Mouse (Mus musculus): ENCODE data around the gene 4933406M09Rik. TPM values are rescaled to one million over a fixed set of nuclear protein-coding genes. Genes with fewer than 3 reads are reported as not detected.
A peak's percentile ranks its signal among the peaks of the same experiment; 100 is the strongest.

Gene 4933406M09Rik
- polyA plus RNA-seq, 1 experiment from 2014 or later: not detected

GRCm38 (mm10) chr1:134342781-134343310 is 42.9 kb upstream of the 4933406M09Rik start:
- 72% methylated on average over 8 of the region's 8 CpGs for WGBS
- DNase-seq (ENCODE audit: low spot score) (no peak), ATAC-seq (replicated peaks; ENCODE audit: low FRiP score, low read depth) (no peak)
- no peak overlapping the region for H3K9ac ChIP-seq (ENCODE audit: low read depth, low read length)
- no peaks in the 10 kb centered on the region for H3K27me3 ChIP-seq (ENCODE audit: insufficient read depth, low read length)
- H3K27ac ChIP-seq: no peak overlapping the region
- no peak overlapping the region for H3K4me2 ChIP-seq (ENCODE audit: low read length)
- H3K36me3 ChIP-seq (ENCODE audit: insufficient read depth, low read length): peaks cover 5% of the 10 kb centered on the region
- H3K4me3 ChIP-seq (replicated peaks; ENCODE audit: low read depth, low read length): no peak overlapping the region
- no peak for TF ChIP-seq CTCF (IDR thresholded peaks at IDR 0.05; ENCODE audit: low read depth)
- no peaks in the 10 kb centered on the region for H3K9me3 ChIP-seq (replicated peaks; ENCODE audit: low read length)
- H3K4me1 ChIP-seq (replicated peaks; ENCODE audit: insufficient read depth, low read length): 0 out of 2 replicates have a peak, but pooled peaks cover 2% of the 10 kb centered on the region

DNA sequence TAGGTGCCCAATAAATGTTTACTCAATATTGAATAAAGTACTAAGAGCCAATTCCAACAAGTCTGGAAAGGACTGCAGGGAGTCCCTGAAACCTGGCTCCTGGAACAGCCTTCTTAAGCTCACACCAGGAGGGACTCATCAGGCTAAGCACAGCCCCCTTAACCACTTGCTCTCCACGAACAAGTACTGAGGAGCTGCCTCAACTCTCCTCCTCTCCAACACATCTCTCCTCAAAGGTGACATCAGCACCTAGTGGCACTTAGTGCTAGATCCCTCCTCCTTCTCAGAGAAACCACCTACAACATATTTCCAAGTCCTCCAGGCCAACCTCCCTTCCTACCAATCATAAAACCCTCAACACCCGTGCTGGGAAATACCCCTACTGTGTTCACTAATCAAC is 42.2 kb upstream of the 4933406M09Rik start:
- TF ChIP-seq CTCF (IDR thresholded peaks at IDR 0.05; ENCODE audit: low read depth): no peak
- DNase-seq (ENCODE audit: low spot score): no peak
- H3K27me3 ChIP-seq (ENCODE audit: insufficient read depth, low read length): no peaks in the 10 kb centered on the region
- H3K9me3 ChIP-seq (replicated peaks; ENCODE audit: low read length): no peaks in the 10 kb centered on the region
- 0 out of 2 replicates have a peak, but pooled peaks cover 2% of the 10 kb centered on the region for H3K4me1 ChIP-seq (replicated peaks; ENCODE audit: insufficient read depth, low read length)
- peaks cover 7% of the 10 kb centered on the region for H3K36me3 ChIP-seq (ENCODE audit: insufficient read depth, low read length)
- no peak overlapping the region for H3K27ac ChIP-seq
- ATAC-seq (replicated peaks; ENCODE audit: low FRiP score, low read depth): no peak
- peak overlapping the region; percentile 88 for H3K4me2 ChIP-seq (ENCODE audit: low read length)
- WGBS: 21% methylated on average over 2 of the region's 2 CpGs
- no peak overlapping the region for H3K9ac ChIP-seq (ENCODE audit: low read depth, low read length)
- no peak overlapping the region for H3K4me3 ChIP-seq (replicated peaks; ENCODE audit: low read depth, low read length)

GRCm38 (mm10) chr1:134344005-134344950 is 41.5 kb upstream of the 4933406M09Rik start:
- peak; percentile 95 for DNase-seq (ENCODE audit: low spot score)
- ATAC-seq (replicated peaks; ENCODE audit: low FRiP score, low read depth): peak; percentile 96
- peaks cover 7% of the 10 kb centered on the region for H3K36me3 ChIP-seq (ENCODE audit: insufficient read depth, low read length)
- H3K4me2 ChIP-seq (ENCODE audit: low read length): peak overlapping the region; percentile 88
- H3K9ac ChIP-seq (ENCODE audit: low read depth, low read length): peak overlapping the region; percentile 54
- no peak overlapping the region for H3K27ac ChIP-seq
- peak overlapping the region; percentile 45 for H3K4me3 ChIP-seq (replicated peaks; ENCODE audit: low read depth, low read length)
- peak; percentile 4; the same call in 1 of the 2 replicates for TF ChIP-seq CTCF (IDR thresholded peaks at IDR 0.05; ENCODE audit: low read depth)
- H3K4me1 ChIP-seq (replicated peaks; ENCODE audit: insufficient read depth, low read length): 0 out of 2 replicates have a peak, but pooled peaks cover 2% of the 10 kb centered on the region
- WGBS: 3% methylated on average over 54 of the region's 54 CpGs
- H3K9me3 ChIP-seq (replicated peaks; ENCODE audit: low read length): no peaks in the 10 kb centered on the region
- H3K27me3 ChIP-seq (ENCODE audit: insufficient read depth, low read length): no peaks in the 10 kb centered on the region

DNA sequence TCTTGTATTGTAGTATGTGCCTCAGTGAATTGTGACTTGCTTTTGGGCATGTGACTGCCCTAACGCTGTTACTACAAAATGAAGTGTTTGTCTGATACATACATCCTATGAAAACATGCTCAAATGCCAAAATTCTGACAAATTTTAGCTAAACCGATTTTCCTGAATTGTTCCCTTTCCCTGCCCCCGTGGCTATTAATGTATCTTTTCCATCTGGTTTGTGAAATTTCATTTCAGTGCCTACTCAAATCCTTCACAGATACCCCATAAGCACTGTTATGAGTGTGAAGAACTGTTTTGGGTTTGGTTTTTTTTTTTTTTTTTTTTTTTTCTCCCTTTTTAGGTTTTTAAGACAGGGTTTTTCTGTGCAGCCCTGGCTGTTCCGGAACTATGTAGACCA is 40.7 kb upstream of the 4933406M09Rik start:
- no peaks in the 10 kb centered on the region for H3K9me3 ChIP-seq (replicated peaks; ENCODE audit: low read length)
- 79% methylated on average over 4 of the region's 4 CpGs for WGBS
- H3K27me3 ChIP-seq (ENCODE audit: insufficient read depth, low read length): no peaks in the 10 kb centered on the region
- peaks cover 14% of the 10 kb centered on the region for H3K36me3 ChIP-seq (ENCODE audit: insufficient read depth, low read length)
- DNase-seq (ENCODE audit: low spot score) (no peak), ATAC-seq (replicated peaks; ENCODE audit: low FRiP score, low read depth) (no peak)
- TF ChIP-seq CTCF (IDR thresholded peaks at IDR 0.05; ENCODE audit: low read depth): no peak
- H3K4me1 ChIP-seq (replicated peaks; ENCODE audit: insufficient read depth, low read length): 0 out of 2 replicates have a peak, but pooled peaks cover 2% of the 10 kb centered on the region
- H3K9ac ChIP-seq (ENCODE audit: low read depth, low read length): no peak overlapping the region
- H3K4me2 ChIP-seq (ENCODE audit: low read length): peak overlapping the region; percentile 88
- no peak overlapping the region for H3K27ac ChIP-seq
- peak overlapping the region; percentile 45 for H3K4me3 ChIP-seq (replicated peaks; ENCODE audit: low read depth, low read length)

GRCm38 (mm10) chr1:134347791-134348190 is 37.9 kb upstream of the 4933406M09Rik start:
- H3K9ac ChIP-seq (ENCODE audit: low read depth, low read length): no peak overlapping the region
- H3K4me1 ChIP-seq (replicated peaks; ENCODE audit: insufficient read depth, low read length): 0 out of 2 replicates have a peak, but pooled peaks cover 2% of the 10 kb centered on the region
- H3K27me3 ChIP-seq (ENCODE audit: insufficient read depth, low read length): no peaks in the 10 kb centered on the region
- no peak for ATAC-seq (replicated peaks; ENCODE audit: low FRiP score, low read depth)
- H3K4me3 ChIP-seq (replicated peaks; ENCODE audit: low read depth, low read length): no peak overlapping the region
- peaks cover 31% of the 10 kb centered on the region for H3K36me3 ChIP-seq (ENCODE audit: insufficient read depth, low read length)
- no peak overlapping the region for H3K4me2 ChIP-seq (ENCODE audit: low read length)
- H3K9me3 ChIP-seq (replicated peaks; ENCODE audit: low read length): no peaks in the 10 kb centered on the region
- no peak for DNase-seq (ENCODE audit: low spot score)
- 85% methylated on average over 9 of the region's 9 CpGs for WGBS
- no peak for TF ChIP-seq CTCF (IDR thresholded peaks at IDR 0.05; ENCODE audit: low read depth)
- no peak overlapping the region for H3K27ac ChIP-seq

DNA sequence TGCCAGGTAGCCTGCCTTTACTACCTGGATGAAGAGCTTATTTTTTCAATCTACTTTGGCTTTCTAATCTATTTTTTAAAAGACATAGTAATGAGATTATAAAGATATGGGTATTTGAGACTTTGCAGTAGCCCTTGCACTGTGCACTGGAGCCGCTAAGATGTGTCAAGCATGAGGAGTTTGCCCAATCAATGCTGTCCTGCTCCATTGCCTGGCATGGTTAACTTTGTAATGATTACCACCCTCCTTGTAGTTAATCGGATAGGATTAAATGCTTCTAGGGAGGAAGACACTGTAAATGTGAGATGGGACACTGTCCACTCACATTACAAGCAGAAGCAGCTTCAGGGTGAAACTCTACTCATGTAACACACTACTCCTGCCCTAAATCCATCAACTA is 32.4 kb upstream of the 4933406M09Rik start:
- ATAC-seq (replicated peaks; ENCODE audit: low FRiP score, low read depth) (peak; percentile 85; the same call in 1 of the 2 replicates), DNase-seq (ENCODE audit: low spot score) (peak; percentile 41)
- Histone ChIP-seq H3K9me3 (replicated peaks; ENCODE audit: low read length) (no peaks in the 10 kb centered on the region), H3K4me2 (ENCODE audit: low read length) (no peak overlapping the region), H3K9ac (ENCODE audit: low read depth, low read length) (no peak overlapping the region), H3K4me1 (replicated peaks; ENCODE audit: insufficient read depth, low read length) (no peaks in the 10 kb centered on the region; the same call in 1 of the 2 replicates), H3K27ac (no peak overlapping the region), H3K4me3 (replicated peaks; ENCODE audit: low read depth, low read length) (no peak overlapping the region), H3K36me3 (ENCODE audit: insufficient read depth, low read length) (peaks cover 51% of the 10 kb centered on the region), H3K27me3 (ENCODE audit: insufficient read depth, low read length) (no peaks in the 10 kb centered on the region)
- TF ChIP-seq CTCF (IDR thresholded peaks at IDR 0.05; ENCODE audit: low read depth): no peak
- WGBS: 51% methylated on average over 2 of the region's 2 CpGs
